Mouse (Mus musculus) lung, postnatal 0 days (tissue): ENCODE data around the gene Ciart. TPM values are rescaled to one million over a fixed set of nuclear protein-coding genes. Genes with fewer than 3 reads are reported as not detected.
"Not testable (repeated sequence)": the region's sequence is repeated elsewhere in the genome, so short reads cannot be mapped to it uniquely, and the experiment has no call there.

Experiments used
- ATAC-seq: fragments of 200-750 bp; cut with Nextera tagmentation; 2 replicates; pipeline ENCODE4 v1.8.0; 2017; ENCODE audit warnings: moderate library complexity
- DNase-seq: peaks from one replicate; pipeline ENCODE4 v3.0.0-alpha.2; 2016; ENCODE audit warnings: low spot score
- H3K27ac ChIP-seq: fragments of 300-500 bp; sonication (generic); 2 replicates; pipeline ENCODE4 v1.5.1; 2014; ENCODE audit warnings: antibody characterized with exemption, mild to moderate bottlenecking, low read length, mixed read lengths
- H3K27me3 ChIP-seq: fragments of 300-500 bp; sonication (generic); replicated peaks from 2 replicates; pipeline ENCODE4 v1.6.1; 2014; ENCODE audit warnings: low read length, mixed read lengths; ENCODE audit not compliant: insufficient read depth
- H3K36me3 ChIP-seq: fragments of 300-500 bp; sonication (generic); 2 replicates; pipeline ENCODE4 v1.6.1; 2014; ENCODE audit warnings: low read length, mixed read lengths; ENCODE audit not compliant: insufficient read depth
- H3K4me1 ChIP-seq: fragments of 300-500 bp; sonication (generic); 2 replicates; pipeline ENCODE4 v1.6.1; 2014; ENCODE audit warnings: antibody characterized with exemption, low read depth, low read length, mixed read lengths; ENCODE audit not compliant: insufficient read depth
- H3K4me2 ChIP-seq: fragments of 300-500 bp; sonication (generic); replicated peaks from 2 replicates; pipeline ENCODE4 v1.6.1; 2014; ENCODE audit warnings: low read depth, mild to moderate bottlenecking, low read length, moderate library complexity, mixed read lengths
- H3K4me3 ChIP-seq: fragments of 300-500 bp; sonication (generic); 2 replicates; pipeline ENCODE4 v1.5.1; 2014; ENCODE audit warnings: low read depth, low read length
- H3K9ac ChIP-seq: fragments of 300-500 bp; sonication (generic); replicated peaks from 2 replicates; pipeline ENCODE4 v1.6.1; 2014; ENCODE audit warnings: low read depth, mild to moderate bottlenecking
- H3K9me3 ChIP-seq: fragments of 300-500 bp; sonication (generic); 2 replicates; pipeline ENCODE4 v1.6.1; 2016; ENCODE audit warnings: low read length, mixed read lengths
- CTCF ChIP-seq: IDR thresholded peaks from 2 replicates; pipeline ENCODE4 v1.5.1; 2016; ENCODE audit warnings: antibody characterized with exemption, mild to moderate bottlenecking
- EP300 ChIP-seq: IDR thresholded peaks from 2 replicates; pipeline ENCODE4 v1.6.1; 2016; ENCODE audit warnings: antibody characterized with exemption, mild to moderate bottlenecking, control low read depth
- WGBS: fragments of 180-500 bp; shearing (Covaris S2); extraction: QIAGEN DNeasy Blood & Tissue Kit; methylation state at CpG from one replicate; pipeline ENCODE4 v1.1.7; 2014; 5-methylcytosine and 5-hydroxymethylcytosine counted together
- polyA plus RNA-seq: library from polyadenylated mRNA; unstranded; fragments of >200 nt; fragmentation: Nextera tagmentation; extraction: Ambion mirVana; gene quantifications from 2 replicates; pipeline ENCODE4 v1.2.1, GENCODE M21; 2015

Ciart gene
- polyA plus RNA-seq, 1 experiment from 2014 or later = 3.1 TPM

GRCm38 (mm10) chr3:95928261-95928657 is 46.2 kb upstream of the Ciart start:
- Histone ChIP-seq H3K4me2 (peak overlapping the region; percentile 81), H3K4me3 (peak overlapping the region; percentile 94), H3K4me1 (no peaks in the 10 kb centered on the region), H3K9me3 (no peaks in the 10 kb centered on the region), H3K9ac (no peak overlapping the region), H3K27me3 (no peaks in the 10 kb centered on the region), H3K36me3 (no peaks in the 10 kb centered on the region), H3K27ac (no peak overlapping the region)
- no peak for ATAC-seq
- TF ChIP-seq EP300 = no peak
- no peak for TF ChIP-seq CTCF
- 37% methylated on average over 6 of the region's 6 CpGs for WGBS
- no peak for DNase-seq

- no peak overlapping the region for H3K4me2 ChIP-seq
- no peaks in the 10 kb centered on the region for H3K9me3 ChIP-seq
- 76% methylated on average over 5 of the region's 5 CpGs for WGBS
- H3K4me1 ChIP-seq = no peaks in the 10 kb centered on the region
- H3K9ac ChIP-seq = no peak overlapping the region
- no peak overlapping the region for H3K27ac ChIP-seq
- no peak for ATAC-seq
- H3K36me3 ChIP-seq = no peaks in the 10 kb centered on the region
- H3K27me3 ChIP-seq = no peaks in the 10 kb centered on the region
- TF ChIP-seq CTCF (no peak), EP300 (no peak)
- no peak for DNase-seq
- no peak overlapping the region for H3K4me3 ChIP-seq
Observed at GRCm38 (mm10) chr3:95925087-95925486, 43.0 kb upstream of the Ciart start.

- H3K27me3 ChIP-seq = no peaks in the 10 kb centered on the region
- H3K4me2 ChIP-seq = no peak overlapping the region
- no peaks in the 10 kb centered on the region for H3K4me1 ChIP-seq
- ATAC-seq (no peak), DNase-seq (no peak)
- 65% methylated on average over 4 of the region's 4 CpGs for WGBS
- no peak overlapping the region for H3K9ac ChIP-seq
- no peak overlapping the region for H3K4me3 ChIP-seq
- no peaks in the 10 kb centered on the region for H3K36me3 ChIP-seq
- TF ChIP-seq CTCF (no peak), EP300 (no peak)
- H3K9me3 ChIP-seq = no peaks in the 10 kb centered on the region
- no peak overlapping the region for H3K27ac ChIP-seq
Observed at GRCm38 (mm10) chr3:95924185-95924584, 42.1 kb upstream of the Ciart start.

GRCm38 (mm10) chr3:95923429-95923828 is 41.4 kb upstream of the Ciart start:
- not testable (repeated sequence) for H3K4me1 ChIP-seq, H3K9ac ChIP-seq, ATAC-seq, H3K9me3 ChIP-seq, H3K27me3 ChIP-seq, H3K4me2 ChIP-seq, H3K36me3 ChIP-seq, DNase-seq, H3K4me3 ChIP-seq, H3K27ac ChIP-seq
- WGBS = 84% methylated on average over 7 of the region's 7 CpGs

GRCm38 (mm10) chr3:95920532-95920931 is 38.5 kb upstream of the Ciart start:
- not testable (repeated sequence) for H3K36me3 ChIP-seq, H3K9ac ChIP-seq, H3K4me3 ChIP-seq, H3K4me2 ChIP-seq, DNase-seq, H3K27ac ChIP-seq, H3K27me3 ChIP-seq, H3K9me3 ChIP-seq, H3K4me1 ChIP-seq, ATAC-seq
- WGBS = 62% methylated on average over 2 of the region's 2 CpGs

- Histone ChIP-seq H3K27ac (no peak overlapping the region), H3K36me3 (no peaks in the 10 kb centered on the region), H3K4me1 (no peaks in the 10 kb centered on the region), H3K4me3 (no peak overlapping the region), H3K9ac (no peak overlapping the region), H3K4me2 (no peak overlapping the region), H3K27me3 (no peaks in the 10 kb centered on the region), H3K9me3 (no peaks in the 10 kb centered on the region)
- ATAC-seq = no peak
- DNase-seq = no peak
- 58% methylated on average over 7 of the region's 7 CpGs for WGBS
- TF ChIP-seq CTCF = no peak
- no peak for TF ChIP-seq EP300
Observed at GRCm38 (mm10) chr3:95916760-95917159, 34.7 kb upstream of the Ciart start.

- no peak overlapping the region for H3K4me2 ChIP-seq
- no peaks in the 10 kb centered on the region for H3K4me1 ChIP-seq
- no peaks in the 10 kb centered on the region for H3K27me3 ChIP-seq
- H3K4me3 ChIP-seq = no peak overlapping the region
- 84% methylated on average over 4 of the region's 4 CpGs for WGBS
- no peak overlapping the region for H3K27ac ChIP-seq
- no peaks in the 10 kb centered on the region for H3K9me3 ChIP-seq
- ATAC-seq (no peak), DNase-seq (no peak)
- TF ChIP-seq EP300 = no peak
- TF ChIP-seq CTCF = no peak
- H3K36me3 ChIP-seq = no peaks in the 10 kb centered on the region
- H3K9ac ChIP-seq = no peak overlapping the region
Observed at GRCm38 (mm10) chr3:95914706-95915105, 32.7 kb upstream of the Ciart start.
